Mouse (Mus musculus) embryonic stem cell, embryonic (primary cell): ENCODE measurements around the gene Sdhaf1.

Source experiments
- CTCF ChIA-PET, 4 experiments: fragments of 300-600 bp in 2 of 4; fragments of 350-600 bp in 2 of 4; sonication (Branson Sonifier 250); formaldehyde crosslinking; loops; one replicate each; lab custom pipeline; 2022; ENCODE audit warnings: inconsistent platforms in 2 of 4; lab: Charles Lee
- POLR2A ChIA-PET, 4 experiments: fragments of 300-600 bp in 2 of 4; fragments of 350-600 bp in 2 of 4; sonication (Branson Sonifier 250); formaldehyde crosslinking; loops; one replicate each; lab custom pipeline; 2022; ENCODE audit warnings: antibody characterized with exemption in 4 of 4, inconsistent platforms in 1 of 4; lab: Charles Lee

Sdhaf1 gene

DNA sequence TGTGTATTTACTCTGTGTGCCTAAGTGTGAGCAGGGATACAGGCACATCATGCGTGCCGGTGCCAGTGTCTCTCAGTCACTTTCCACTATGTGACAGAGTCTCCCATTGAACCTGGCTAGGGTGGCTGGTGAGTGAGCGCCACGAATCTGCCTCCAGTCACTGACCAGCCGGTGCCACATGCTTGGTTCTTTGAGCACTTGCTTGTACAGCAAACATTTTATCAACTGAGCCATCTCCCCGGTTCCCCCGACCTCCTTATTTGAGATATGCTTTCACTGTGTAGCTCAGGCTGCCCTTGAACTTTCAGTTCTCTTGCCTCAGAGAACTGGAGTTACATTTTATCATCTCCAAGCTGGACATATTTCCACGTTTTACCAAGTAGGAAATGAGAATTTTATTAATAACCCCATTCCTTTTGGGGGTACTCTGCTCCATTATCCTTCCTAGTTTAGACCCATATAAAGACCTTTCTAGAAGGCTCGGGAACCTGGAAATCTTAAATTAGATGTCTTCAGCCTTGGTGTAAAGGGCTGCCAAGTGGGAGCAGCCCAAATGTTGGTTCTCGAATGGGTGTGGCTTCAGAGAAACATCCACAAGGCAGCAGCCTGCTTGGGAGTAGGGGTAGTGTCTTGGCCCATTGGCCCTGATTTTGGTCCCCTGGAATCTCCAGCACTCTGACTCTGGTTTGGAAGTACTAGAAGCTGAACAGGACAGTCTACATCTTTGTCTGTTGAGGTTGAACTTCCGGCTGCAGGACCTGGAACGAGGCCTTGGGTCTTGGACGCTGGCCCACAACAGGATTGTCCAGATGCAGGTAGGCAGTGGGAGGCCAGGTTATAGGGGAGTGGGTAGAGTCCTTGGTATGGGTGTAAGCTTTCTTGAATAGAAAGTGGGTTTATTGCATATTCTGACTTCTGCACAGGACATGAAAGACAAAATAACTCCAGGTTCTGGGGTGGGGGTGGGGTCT, 7.9 kb downstream of the Sdhaf1 start:
- CTCF ChIA-PET: interaction anchor here in 2 of 4 experiments (0.6 to 3.7 kb wide), 2 partner anchors 16 to 195 kb away, joined by 3 to 11 read pairs; no protein-coding TSS in a partner anchor
- POLR2A ChIA-PET: interaction anchor here in 3 of 4 experiments (0.5 to 2.6 kb wide), 7 partner anchors 16 to 147 kb away, joined by 3 to 12 read pairs (median 3); partner anchors contain the start of genes Lrfn3 (in 1 of the 3), Thap8 (in 1 of the 3), Tyrobp (in 1 of the 3) and Wdr62 (in 1 of the 3)

DNA sequence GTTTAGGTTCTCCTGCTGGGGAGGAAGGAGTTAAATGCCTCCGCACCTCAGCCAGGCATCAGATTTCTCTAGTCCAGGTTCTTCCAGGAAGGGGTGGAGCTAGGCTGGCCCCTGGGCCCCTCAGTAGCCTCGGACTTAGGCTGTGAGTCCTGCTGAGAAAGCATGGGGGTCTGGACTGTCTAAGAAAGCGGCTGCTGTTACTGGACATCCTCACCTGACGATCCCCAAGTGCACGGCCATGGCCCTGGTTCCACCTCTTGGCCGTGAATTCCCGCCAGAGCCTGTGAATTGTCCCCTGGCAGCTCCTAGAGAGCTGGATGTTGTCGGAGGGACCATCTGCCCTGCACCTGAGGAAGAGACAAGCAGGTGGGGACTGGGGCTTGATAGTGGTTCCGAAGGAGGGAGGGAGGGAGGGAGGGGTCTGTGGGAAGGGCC, 9.0 kb downstream of the Sdhaf1 start, which contains the start of gene Syne4:
Gene Syne4, plus strand, starts transcription at position 87 of the 435 bp plus-strand sequence.
- POLR2A ChIA-PET: interaction anchor here in 3 of 4 experiments (0.6 to 2.6 kb wide), 17 partner anchors 9 to 493 kb away, joined by 3 to 12 read pairs (median 3); partner anchors contain the start of genes Thap8 (in 2 of the 3), Wdr62 (in 2 of the 3), Haus5 (in 1 of the 3) and Lrfn3 (in 1 of the 3)
- CTCF ChIA-PET: interaction anchor here in 2 of 4 experiments (0.7 to 3.7 kb wide), 8 partner anchors 8 to 22 kb away, joined by 3 to 11 read pairs (median 4); no protein-coding TSS in a partner anchor

DNA sequence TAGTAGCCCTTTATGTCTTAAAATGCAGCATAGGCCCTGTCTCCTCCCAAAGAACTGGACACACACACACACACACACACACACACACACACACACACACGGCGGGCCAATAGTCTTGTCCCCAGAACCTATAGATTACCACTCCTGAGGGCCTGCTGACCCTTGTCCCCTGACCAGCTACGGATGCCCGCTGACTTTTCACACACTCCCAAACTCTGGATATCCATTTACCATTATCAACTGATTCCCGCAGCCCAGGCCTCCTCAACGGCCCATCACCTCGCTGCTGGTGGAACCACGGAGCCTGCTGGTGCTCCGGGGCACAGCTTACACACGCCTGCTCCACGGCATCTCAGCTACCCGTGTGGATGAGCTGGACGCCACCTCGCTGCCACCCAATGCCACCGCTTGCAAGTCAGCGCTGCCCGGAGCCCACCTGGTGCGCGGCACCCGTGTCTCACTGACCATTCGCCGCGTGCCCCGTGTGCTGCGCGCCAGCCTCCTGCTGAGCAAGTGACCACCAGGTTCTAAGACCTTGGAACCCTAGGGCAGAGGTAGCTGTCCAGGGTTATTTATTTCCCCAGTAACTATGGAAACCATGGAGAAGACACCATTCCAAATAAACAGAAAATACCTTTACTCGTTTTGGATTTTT, 9.9 kb downstream of the Sdhaf1 start:
- CTCF ChIA-PET: interaction anchor here (0.6 to 3.7 kb wide), 12 partner anchors 8 to 660 kb away, joined by 3 to 11 read pairs (median 4); no protein-coding TSS in a partner anchor

DNA sequence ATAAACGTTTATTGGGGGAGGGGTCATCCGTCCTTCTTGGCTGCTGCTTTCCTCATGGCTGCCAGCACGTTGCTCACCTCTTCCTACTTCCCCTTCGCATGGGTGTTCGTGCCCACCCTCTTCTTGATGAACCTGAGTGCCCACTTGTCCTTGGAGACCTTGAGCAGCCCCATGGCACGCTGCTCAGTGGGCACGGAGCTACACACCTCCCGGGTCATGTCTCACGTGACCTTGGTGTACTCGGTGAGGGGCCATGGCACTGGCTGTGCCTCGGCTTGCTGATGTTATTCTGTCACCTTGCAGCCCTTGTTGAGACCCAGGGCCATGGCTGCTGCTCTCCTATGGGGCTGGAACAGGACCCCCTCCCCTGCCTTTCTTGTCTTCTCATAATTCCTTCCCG, 13.6 kb downstream of the Sdhaf1 start:
- POLR2A ChIA-PET: interaction anchor here in 2 of 4 experiments (0.7 to 4.0 kb wide), 4 partner anchors 10 to 28 kb away, joined by 3 to 22 read pairs (median 7); partner anchors contain the start of gene E130208F15Rik (in 2 of the 2)
- CTCF ChIA-PET: interaction anchor here in 2 of 4 experiments (1.2 to 1.7 kb wide), 3 partner anchors 9 kb away, joined by 3 to 6 read pairs (median 3); no protein-coding TSS in a partner anchor

More for the DNA sequence above, 9.9 kb downstream of the Sdhaf1 start:
- POLR2A ChIA-PET: interaction anchor here in 3 of 4 experiments (0.5 to 2.6 kb wide), 18 partner anchors 8 to 403 kb away, joined by 3 to 12 read pairs (median 5); partner anchors contain the start of genes Thap8 (in 3 of the 3), Wdr62 (in 3 of the 3) and E130208F15Rik (in 2 of the 3)

DNA sequence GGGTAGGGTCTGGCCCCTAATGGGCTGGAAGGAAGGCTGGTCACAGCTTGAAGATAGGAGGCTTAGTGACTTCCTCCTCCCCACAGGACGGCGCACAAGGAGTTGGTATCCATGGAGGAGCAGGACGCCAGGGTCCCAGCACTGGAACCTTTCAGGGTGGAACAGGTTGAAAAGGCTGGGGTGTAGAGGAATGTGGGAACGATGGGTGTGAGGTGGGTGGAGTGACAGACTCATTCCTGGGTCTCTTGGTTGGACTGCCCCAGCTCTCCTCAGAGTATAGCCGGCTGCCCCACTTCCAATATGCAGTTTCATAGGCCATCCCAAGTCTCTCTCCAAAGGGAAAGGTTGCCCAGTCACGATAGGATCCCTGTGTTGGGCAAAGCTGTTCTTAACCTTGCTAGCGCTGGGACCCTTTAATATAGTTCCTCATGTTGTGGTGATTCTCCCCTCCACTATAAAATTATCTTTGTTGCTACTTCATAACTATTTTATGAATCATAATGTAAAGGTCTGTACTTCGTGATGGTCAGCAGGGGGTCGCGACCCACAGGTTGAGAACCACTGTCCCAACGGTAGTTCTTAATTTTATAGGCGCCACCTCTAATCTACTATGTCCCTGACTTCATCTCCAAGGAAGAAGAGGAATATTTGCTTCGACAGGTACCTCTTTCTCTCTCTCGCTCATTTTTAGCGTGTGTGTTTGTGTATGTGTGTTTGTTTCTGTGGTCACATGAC, 14.1 kb downstream of the Sdhaf1 start:
- ChIA-PET CTCF (interaction anchor here in 2 of 4 experiments (1.0 to 1.4 kb wide), 4 partner anchors 8 to 26 kb away, joined by 3 to 4 read pairs (median 3); no protein-coding TSS in a partner anchor), POLR2A (interaction anchor here in 3 of 4 experiments (0.6 to 4.0 kb wide), 12 partner anchors 9 to 298 kb away, joined by 3 to 22 read pairs (median 4); partner anchors contain the start of genes E130208F15Rik (in 2 of the 3), Wdr62 (in 2 of the 3) and Thap8 (in 1 of the 3))

DNA sequence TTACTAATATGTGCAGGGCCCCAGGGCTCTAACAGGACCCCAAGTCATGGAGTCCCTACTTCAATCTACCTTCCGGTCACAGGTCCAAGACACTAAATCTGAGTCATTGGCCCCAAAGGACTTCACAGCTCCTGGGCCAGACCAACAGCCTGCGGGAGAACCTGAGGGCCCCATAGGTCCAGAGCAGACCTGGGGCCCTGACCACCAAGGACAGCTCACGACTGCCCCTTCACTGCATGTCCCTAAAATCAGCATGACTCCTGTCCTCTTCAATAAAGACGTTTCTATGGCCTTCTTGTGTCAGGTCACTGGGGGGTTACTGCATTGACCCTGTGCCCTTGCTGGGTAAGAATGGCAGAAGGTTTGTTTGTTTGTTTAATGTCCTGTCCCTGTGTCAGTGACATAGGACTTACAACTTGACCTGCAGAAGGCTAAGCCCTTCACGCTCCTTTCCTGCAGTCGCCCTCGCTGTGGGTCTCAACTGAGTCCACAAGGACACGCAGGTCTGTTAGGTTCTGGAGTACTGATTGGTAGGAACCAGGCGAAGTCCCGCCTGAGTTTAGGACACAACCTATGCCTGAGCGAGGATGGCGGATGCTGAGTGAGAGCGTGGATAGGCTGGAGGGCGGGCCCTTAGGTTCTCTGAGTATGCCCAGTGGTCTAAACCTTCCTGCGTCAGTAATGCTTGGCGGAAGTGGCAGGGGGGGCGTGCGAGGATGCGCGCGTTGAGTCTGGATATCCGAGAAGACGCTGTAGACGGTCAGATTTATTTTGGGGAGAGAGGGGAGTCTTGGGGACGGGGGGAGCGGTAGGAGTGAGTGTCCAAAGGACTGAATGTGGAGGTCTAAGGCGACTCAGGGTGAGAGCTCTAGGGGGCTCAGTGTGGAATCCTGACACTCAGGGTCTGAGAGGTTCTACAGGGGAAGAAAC, 15.4 kb downstream of the Sdhaf1 start, which contains the start of gene Alkbh6:
Gene Alkbh6, plus strand, starts transcription at position 642 of the 930 bp plus-strand sequence.
- CTCF ChIA-PET: interaction anchor here in 3 of 4 experiments (0.5 to 1.4 kb wide), 7 partner anchors 7 to 305 kb away, joined by 3 to 5 read pairs (median 3); no protein-coding TSS in a partner anchor
- POLR2A ChIA-PET: interaction anchor here in 3 of 4 experiments (0.5 to 4.0 kb wide), 15 partner anchors 8 to 299 kb away, joined by 3 to 22 read pairs (median 4); partner anchors contain the start of genes E130208F15Rik (in 2 of the 3), Wdr62 (in 2 of the 3), Polr2i (in 1 of the 3) and Tbcb (in 1 of the 3)

DNA sequence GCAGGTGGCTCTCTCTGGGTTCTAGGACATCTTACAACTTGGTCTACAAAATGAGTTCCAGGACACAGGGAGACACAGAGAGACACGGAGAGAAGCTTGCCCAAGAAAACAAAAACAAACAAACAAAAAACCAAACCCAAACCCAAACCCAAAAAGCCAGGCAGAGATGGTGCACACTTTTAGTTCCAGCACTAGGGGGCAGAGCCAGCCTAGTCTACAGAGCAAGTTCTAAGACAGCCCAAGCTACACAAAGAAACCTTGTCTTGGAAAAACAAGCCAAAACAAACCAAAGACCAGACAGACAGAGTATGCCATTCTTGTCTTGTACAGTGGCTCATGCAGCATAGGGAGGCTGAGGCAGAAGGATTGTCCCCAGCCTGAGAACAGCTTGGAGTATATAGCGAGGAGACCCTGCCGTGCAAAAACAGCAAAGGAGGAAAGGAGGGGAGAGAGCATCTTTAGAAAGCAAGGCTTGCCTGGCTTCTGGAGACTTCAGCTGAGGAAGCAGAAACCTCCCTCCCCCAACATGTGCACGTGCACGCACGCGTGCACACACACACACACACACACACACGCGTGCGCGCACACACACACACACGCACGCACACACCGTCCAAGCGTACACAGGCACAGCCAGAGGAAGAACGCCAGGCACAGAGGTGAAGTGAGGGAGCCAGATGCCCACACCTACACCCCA, 17.5 kb downstream of the Sdhaf1 start:
- ChIA-PET POLR2A (interaction anchor here in 3 of 4 experiments (0.8 to 1.6 kb wide), 7 partner anchors 8 to 26 kb away, joined by 3 to 7 read pairs (median 4); partner anchors contain the start of genes E130208F15Rik (in 2 of the 3), Syne4 (in 2 of the 3), Wdr62 (in 2 of the 3) and Thap8 (in 1 of the 3)), CTCF (interaction anchor here (0.5 to 1.5 kb wide), 31 partner anchors 8 to 656 kb away, joined by 3 to 10 read pairs (median 3); partner anchors contain the start of genes E130208F15Rik (in 2 of the 4), Clip3 (in 1 of the 4), Hspb6 (in 1 of the 4) and Proser3 (in 1 of the 4))

DNA sequence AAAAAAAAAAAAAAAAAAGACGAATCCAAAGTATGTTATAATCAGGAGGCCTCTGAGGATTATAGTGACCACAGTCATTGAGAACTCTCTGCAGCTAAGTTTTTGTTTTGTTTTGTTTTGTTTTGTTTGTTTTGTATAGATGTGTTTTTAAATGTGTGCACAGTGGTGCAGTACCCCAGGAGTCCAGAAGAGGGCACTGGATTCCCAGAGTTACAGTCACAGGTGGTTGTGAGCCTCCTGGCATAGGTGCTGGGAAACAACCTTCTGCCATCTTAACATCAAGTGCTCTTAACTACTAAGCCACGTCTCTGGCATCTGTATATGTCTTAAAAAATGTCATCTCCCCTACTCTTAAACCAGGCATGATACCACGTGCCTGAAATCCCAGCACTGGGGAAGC, 22.8 kb downstream of the Sdhaf1 start:
- ChIA-PET CTCF (interaction anchor here (0.5 to 4.2 kb wide), 35 partner anchors 8 to 777 kb away, joined by 3 to 20 read pairs (median 4); partner anchors contain the start of genes E130208F15Rik (in 2 of the 4), Alkbh6 (in 1 of the 4), Clip3 (in 1 of the 4) and Polr2i (in 1 of the 4)), POLR2A (interaction anchor here (0.6 to 5.3 kb wide), 27 partner anchors 8 to 533 kb away, joined by 3 to 34 read pairs (median 5); partner anchors contain the start of genes Wdr62 (in 4 of the 4), Thap8 (in 3 of the 4), Clip3 (in 2 of the 4) and E130208F15Rik (in 2 of the 4))

DNA sequence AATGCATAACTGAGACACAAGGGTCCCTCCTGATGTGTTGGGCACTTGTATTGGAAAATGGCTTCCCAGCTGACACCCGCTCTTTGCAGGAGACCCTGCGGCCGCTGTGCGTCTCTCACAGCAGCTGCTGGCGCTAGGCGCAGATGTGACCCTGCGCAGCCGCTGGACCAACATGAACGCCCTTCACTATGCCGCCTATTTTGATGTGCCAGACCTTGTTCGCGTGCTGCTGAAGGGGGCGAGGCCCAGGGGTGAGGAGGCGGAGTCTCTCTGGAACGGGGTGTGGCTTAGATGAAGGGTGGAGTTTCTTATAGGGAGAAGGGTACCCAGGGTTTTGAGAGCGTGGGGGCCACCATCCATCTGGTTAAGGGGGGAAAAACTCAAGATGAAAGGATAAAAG, 26.4 kb downstream of the Sdhaf1 start:
- CTCF ChIA-PET: no interaction called here
- POLR2A ChIA-PET: interaction anchor here in 2 of 4 experiments (0.5 to 8.8 kb wide), 4 partner anchors 10 to 25 kb away, joined by 3 to 84 read pairs (median 35); partner anchors contain the start of genes Thap8 (in 2 of the 2) and Wdr62 (in 2 of the 2)

DNA sequence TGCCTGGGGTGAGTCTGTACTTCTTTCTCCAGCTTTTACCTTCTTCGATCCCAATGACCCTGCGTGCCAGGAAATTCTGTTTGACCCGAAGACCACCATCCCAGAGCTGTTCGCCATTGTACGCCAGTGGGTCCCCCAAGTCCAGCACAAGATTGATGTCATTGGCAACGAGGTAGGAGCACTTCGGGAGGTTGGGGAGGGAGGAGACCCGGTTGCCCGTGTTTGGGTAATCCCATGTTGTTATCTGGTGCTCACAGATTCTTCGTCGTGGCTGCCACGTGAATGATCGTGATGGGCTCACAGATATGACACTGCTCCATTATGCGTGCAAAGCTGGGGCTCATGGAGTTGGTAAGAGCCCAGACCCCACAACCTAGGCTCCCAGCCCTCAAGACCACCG, 26.9 kb downstream of the Sdhaf1 start:
- ChIA-PET CTCF (interaction anchor here in 2 of 4 experiments (0.6 to 1.6 kb wide), 2 partner anchors 9 to 197 kb away, joined by 3 to 5 read pairs; no protein-coding TSS in a partner anchor), POLR2A (interaction anchor here in 3 of 4 experiments (0.5 to 8.8 kb wide), 5 partner anchors 10 to 25 kb away, joined by 3 to 84 read pairs (median 3); partner anchors contain the start of genes Thap8 (in 2 of the 3) and Wdr62 (in 2 of the 3))

DNA sequence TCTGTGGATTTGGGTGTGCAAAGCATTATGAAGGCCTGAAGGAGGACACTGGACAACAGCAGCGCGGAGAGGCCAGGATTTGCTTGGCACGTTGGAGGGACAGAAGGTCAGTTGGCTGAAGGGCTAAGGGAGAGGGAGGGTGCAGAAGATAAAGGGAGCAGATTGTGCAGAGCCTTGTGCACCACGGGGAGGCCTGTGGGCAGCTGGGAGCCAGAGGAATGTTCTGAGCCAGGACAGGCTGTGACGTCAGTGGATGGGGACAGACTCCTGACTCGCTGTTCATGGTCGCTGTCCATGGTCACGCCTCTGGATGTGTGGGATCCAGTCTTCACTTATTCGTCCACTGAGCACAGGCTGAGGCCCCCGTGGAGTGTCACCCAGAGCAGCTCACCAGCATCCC, 28.6 kb downstream of the Sdhaf1 start:
- POLR2A ChIA-PET: interaction anchor here in 3 of 4 experiments (0.7 to 8.8 kb wide), 9 partner anchors 9 to 132 kb away, joined by 3 to 84 read pairs (median 5); partner anchors contain the start of genes Thap8 (in 3 of the 3), Wdr62 (in 3 of the 3) and Alkbh6 (in 1 of the 3)
- CTCF ChIA-PET: interaction anchor here in 1 of 4 experiments (0.8 to 1.6 kb wide), 3 partner anchors 11 to 41 kb away, joined by 3 to 5 read pairs (median 3); partner anchors contain the start of gene Wdr62

DNA sequence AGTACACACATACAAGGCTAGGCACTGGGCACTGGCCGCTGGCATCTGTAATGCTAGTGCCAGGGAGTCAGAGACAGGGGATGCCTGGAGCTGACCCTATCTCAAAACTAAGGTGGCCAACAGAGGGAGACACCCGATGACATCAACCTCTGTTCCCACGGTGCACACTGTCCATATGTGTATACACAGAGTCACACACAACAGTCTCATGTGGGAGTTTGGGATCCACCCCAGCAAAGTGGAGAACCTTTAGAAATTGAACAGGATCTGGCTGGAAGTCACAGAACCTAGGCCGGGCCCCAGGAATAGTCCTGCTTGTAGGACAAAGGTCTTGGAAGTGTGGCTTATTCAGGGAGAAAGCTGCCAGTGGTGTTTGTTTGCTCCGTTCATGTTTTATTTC, 29.4 kb downstream of the Sdhaf1 start:
- ChIA-PET CTCF (interaction anchor here in 2 of 4 experiments (0.6 to 1.5 kb wide), 2 partner anchors 12 to 50 kb away, joined by 3 to 4 read pairs; no protein-coding TSS in a partner anchor), POLR2A (interaction anchor here in 2 of 4 experiments (0.8 to 8.8 kb wide), 4 partner anchors 12 to 42 kb away, joined by 3 to 84 read pairs (median 36); partner anchors contain the start of genes Thap8 (in 2 of the 2) and Wdr62 (in 2 of the 2))

DNA sequence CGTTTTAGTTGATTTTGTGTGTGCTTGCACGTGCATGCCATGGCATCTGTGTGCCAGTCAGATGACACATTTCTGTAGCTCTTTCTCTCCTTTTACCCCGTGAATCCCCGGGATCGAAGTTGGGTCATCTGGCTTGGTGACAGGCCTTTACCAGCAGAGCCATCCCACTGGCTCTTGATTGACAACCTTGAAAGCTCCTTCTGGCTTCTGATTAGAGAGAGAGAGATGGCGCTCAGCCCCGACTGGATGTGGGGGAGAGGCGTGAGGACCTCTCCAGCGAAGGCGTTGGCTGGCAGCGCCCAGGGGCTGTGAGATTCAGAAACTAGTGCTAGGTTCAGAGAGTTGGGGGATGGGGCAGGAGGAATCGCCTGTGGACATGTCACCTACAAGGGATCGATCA, 29.9 kb downstream of the Sdhaf1 start:
- CTCF ChIA-PET: interaction anchor here in 2 of 4 experiments (0.6 to 1.5 kb wide), 2 partner anchors 12 to 49 kb away, joined by 3 to 4 read pairs; no protein-coding TSS in a partner anchor
- POLR2A ChIA-PET: interaction anchor here in 2 of 4 experiments (7.8 to 8.8 kb wide), 2 partner anchors 12 kb away, joined by 67 to 84 read pairs; partner anchors contain the start of genes Thap8 (in 2 of the 2) and Wdr62 (in 2 of the 2)
